Mouse (Mus musculus) layer of hippocampus, adult 9-10 months (tissue): ENCODE measurements at regions not wholly inside any gene's neighbourhood (a gene's known extent, or its start where the extent isn't known, plus 50 kb on each side); places are given as distances from the start of the nearest gene placed in this dataset.
A peak's percentile ranks its signal among the peaks of the same experiment; 100 is the strongest.
"Not testable (repeated sequence)": the region's sequence is repeated elsewhere in the genome, so short reads cannot be mapped to it uniquely, and the experiment has no call there.

Experiments
- DNase-seq: peaks from one replicate; pipeline ENCODE4 v3.0.0; 2022; ENCODE audit warnings: low spot score

- not testable (repeated sequence) for DNase-seq
Observed at GRCm38 (mm10) chr8:55347851-55348250, 393.2 kb downstream of the Gpm6a start.

GRCm38 (mm10) chr8:55359851-55360250 lies 405.2 kb downstream of the Gpm6a start:
- not testable (repeated sequence) for DNase-seq

GRCm38 (mm10) chr8:55367431-55367830 lies 412.8 kb downstream of the Gpm6a start:
- DNase-seq, result not testable (repeated sequence)

DNA sequence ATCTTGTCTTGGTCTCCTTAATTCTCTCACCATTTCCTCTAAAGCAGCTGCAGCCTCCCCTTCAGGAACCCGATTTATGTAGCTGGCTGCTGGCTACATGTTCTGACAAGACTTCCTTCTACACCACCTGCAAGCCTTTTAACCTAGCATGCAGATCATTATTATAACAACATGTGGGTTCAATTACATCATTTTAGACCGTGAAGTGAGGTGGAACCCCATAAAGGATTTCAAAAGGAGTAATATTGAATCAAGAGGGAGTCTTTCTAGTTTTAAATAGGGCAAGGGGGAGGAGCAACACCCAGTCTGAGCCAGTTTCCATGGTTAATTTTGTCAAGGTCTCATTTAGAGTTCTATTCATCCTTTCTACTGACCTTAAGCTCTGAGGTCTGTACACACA lies 442.4 kb downstream of the Gpm6a start:
- no peak for DNase-seq

DNA sequence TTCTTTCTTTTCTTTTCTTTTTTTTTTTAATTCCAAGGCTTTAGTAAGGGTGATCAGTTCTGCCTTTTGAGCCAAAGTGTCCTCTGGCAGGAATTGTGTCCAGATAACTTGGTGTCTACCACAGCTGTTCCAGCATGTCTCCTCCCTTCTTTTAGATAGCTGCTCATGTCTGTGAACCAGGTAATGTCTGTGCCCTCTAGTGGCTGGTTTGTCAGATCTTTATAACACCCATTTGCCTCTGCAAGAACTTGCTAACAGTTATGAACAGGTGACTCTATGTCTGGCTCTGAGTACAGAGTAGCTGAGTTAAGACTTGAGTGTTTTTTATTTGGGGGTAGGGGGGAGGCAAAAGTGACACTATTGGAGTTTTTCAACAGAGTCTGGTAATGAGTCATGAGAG lies 443.7 kb downstream of the Gpm6a start:
- DNase-seq, result peak; percentile 4

- DNase-seq, result no peak
Observed at GRCm38 (mm10) chr8:55400412-55400811, 445.8 kb downstream of the Gpm6a start.

GRCm38 (mm10) chr8:55406903-55407302 lies 452.3 kb downstream of the Gpm6a start:
- not testable (repeated sequence) for DNase-seq
